Mouse (Mus musculus) cerebellum, adult 2 months (tissue): ENCODE data around the gene Chd2.

Source experiments
- CTCF ChIP-seq: fragments of 200-500 bp; IDR thresholded peaks from 2 replicates; pipeline ENCODE4 v1.5.1; 2011; ENCODE audit warnings: low read depth, mild to moderate bottlenecking, control low read depth, low read length, moderate library complexity, borderline replicate concordance; ENCODE audit not compliant: insufficient read depth
- POLR2A ChIP-seq: fragments of 200-500 bp; IDR thresholded peaks from 2 replicates; pipeline ENCODE4 v1.6.1; 2011; ENCODE audit warnings: low read length, control low read depth, borderline replicate concordance; ENCODE audit not compliant: insufficient read depth

GRCm38 (mm10) chr7:73590757-73591156, 49.1 kb upstream of the Chd2 start:
- TF ChIP-seq POLR2A (no peak), CTCF (no peak)
